Mouse (Mus musculus) testis, adult 2 months (tissue): Measurements from ENCODE around the gene Gm37240.

Experiments used
- CTCF ChIP-seq: fragments of 200-500 bp; IDR thresholded peaks from 2 replicates; pipeline ENCODE4 v1.5.1; 2012; ENCODE audit warnings: low read depth, mild to moderate bottlenecking, inconsistent platforms, low read length, moderate library complexity; ENCODE audit not compliant: control insufficient read depth, insufficient read depth, insufficient replicate concordance
- POLR2A ChIP-seq: fragments of 200-500 bp; IDR thresholded peaks from 2 replicates; pipeline ENCODE4 v1.6.1; 2012; ENCODE audit warnings: low read depth, mild to moderate bottlenecking, inconsistent platforms, low read length, moderate library complexity; ENCODE audit not compliant: control insufficient read depth

- no peak for TF ChIP-seq POLR2A
- TF ChIP-seq CTCF = no peak
Observed at GRCm38 (mm10) chr3:85829047-85829446, 58.3 kb downstream of the Gm37240 start.
